Mouse (Mus musculus): ENCODE measurements around the gene Ccr9.

GRCm38 (mm10) chr9:123757326-123757725, 79.1 kb downstream of the Ccr9 start:
- TF ChIP-seq CTCF (conservative IDR thresholded peaks at IDR 0.05; ENCODE audit: insufficient read depth, insufficient read length, low read depth, low read length) (no peak), POLR2A (IDR thresholded peaks at IDR 0.05; ENCODE audit: low read depth, low read length) (no peak)

All from kidney, adult 2 months (tissue).